Mouse (Mus musculus) cortical plate, adult 2 months (tissue): ENCODE measurements around the gene Litaf. TPM values are rescaled to one million over a fixed set of nuclear protein-coding genes. Genes with fewer than 3 reads are reported as not detected.

ENCODE experiments used
- H3K27ac ChIP-seq: fragments of 200-500 bp; 2 replicates; pipeline ENCODE4 v1.5.1; 2012; ENCODE audit warnings: low read length, control low read depth, inconsistent platforms; ENCODE audit not compliant: insufficient read depth
- H3K4me1 ChIP-seq: fragments of 200-500 bp; 2 replicates; pipeline ENCODE4 v1.6.1; 2011; ENCODE audit warnings: low read length; ENCODE audit not compliant: control insufficient read depth, insufficient read depth
- H3K4me3 ChIP-seq: fragments of 200-500 bp; 2 replicates; pipeline ENCODE4 v1.5.1; 2011; ENCODE audit warnings: mild to moderate bottlenecking, low read length, control low read depth; ENCODE audit not compliant: insufficient read depth
- CTCF ChIP-seq: fragments of 200-500 bp; IDR thresholded peaks from 2 replicates; pipeline ENCODE4 v1.5.1; 2011; ENCODE audit warnings: mild to moderate bottlenecking, control low read depth, low read length; ENCODE audit not compliant: insufficient read depth; ENCODE audit errors: extremely low read depth
- POLR2A ChIP-seq: fragments of 200-500 bp; IDR thresholded peaks from 2 replicates; pipeline ENCODE4 v1.6.1; 2011; ENCODE audit warnings: mild to moderate bottlenecking, low read length, control low read depth; ENCODE audit not compliant: insufficient read depth; ENCODE audit errors: extremely low read depth
- polyA plus RNA-seq: library from polyadenylated mRNA; depleted of rRNA; stranded (reverse); fragments of >200 nt; gene quantifications from 2 replicates; pipeline ENCODE4 v1.2.3, GENCODE M21; 2012

Gene Litaf
- polyA plus RNA-seq, 1 experiment = 45.0 TPM

GRCm38 (mm10) chr16:11054871-11055270 lies 11.1 kb downstream of the Litaf start:
- TF ChIP-seq CTCF = 0 out of 2 replicates have a peak, but pooled peaks have one; percentile 1
- TF ChIP-seq POLR2A = no peak
- Histone ChIP-seq H3K4me3 (no peak overlapping the region), H3K4me1 (peaks cover 3% of the 10 kb centered on the region; the same call in 1 of the 2 replicates), H3K27ac (no peak overlapping the region)

- H3K4me3 ChIP-seq = no peak overlapping the region
- no peak overlapping the region for H3K27ac ChIP-seq
- H3K4me1 ChIP-seq = peaks cover 3% of the 10 kb centered on the region; the same call in 1 of the 2 replicates
- TF ChIP-seq POLR2A (no peak), CTCF (no peak)
Measured at GRCm38 (mm10) chr16:11054409-11054808, 11.5 kb downstream of the Litaf start.

GRCm38 (mm10) chr16:11051134-11051533 lies 14.8 kb downstream of the Litaf start:
- H3K4me3 ChIP-seq = no peak overlapping the region
- no peak overlapping the region for H3K27ac ChIP-seq
- TF ChIP-seq POLR2A (no peak), CTCF (no peak)
- peaks cover 3% of the 10 kb centered on the region; the same call in 1 of the 2 replicates for H3K4me1 ChIP-seq

- TF ChIP-seq CTCF (no peak), POLR2A (no peak)
- H3K4me1 ChIP-seq = peaks cover 3% of the 10 kb centered on the region; the same call in 1 of the 2 replicates
- H3K4me3 ChIP-seq = no peak overlapping the region
- H3K27ac ChIP-seq = no peak overlapping the region
Measured at GRCm38 (mm10) chr16:11050226-11050625, 15.7 kb downstream of the Litaf start.

- TF ChIP-seq CTCF (no peak), POLR2A (no peak)
- Histone ChIP-seq H3K4me3 (no peak overlapping the region), H3K4me1 (no peaks in the 10 kb centered on the region), H3K27ac (no peak overlapping the region)
Measured at GRCm38 (mm10) chr16:11047130-11047529, 18.8 kb downstream of the Litaf start.

GRCm38 (mm10) chr16:11046437-11046836 lies 19.5 kb downstream of the Litaf start:
- Histone ChIP-seq H3K27ac (no peak overlapping the region), H3K4me1 (no peaks in the 10 kb centered on the region), H3K4me3 (no peak overlapping the region)
- TF ChIP-seq POLR2A (no peak), CTCF (no peak)

- TF ChIP-seq CTCF (no peak), POLR2A (no peak)
- Histone ChIP-seq H3K27ac (no peak overlapping the region), H3K4me3 (no peak overlapping the region), H3K4me1 (no peaks in the 10 kb centered on the region)
Measured at GRCm38 (mm10) chr16:11043239-11043638, 22.7 kb downstream of the Litaf start.

- no peak for TF ChIP-seq POLR2A
- no peak for TF ChIP-seq CTCF
- H3K4me3 ChIP-seq = no peak overlapping the region
- no peaks in the 10 kb centered on the region for H3K4me1 ChIP-seq
- no peak overlapping the region for H3K27ac ChIP-seq
Measured at GRCm38 (mm10) chr16:11040603-11041002, 25.4 kb downstream of the Litaf start.

- H3K4me1 ChIP-seq = no peaks in the 10 kb centered on the region
- no peak overlapping the region for H3K27ac ChIP-seq
- TF ChIP-seq CTCF (peak; percentile 82), POLR2A (no peak)
- H3K4me3 ChIP-seq = no peak overlapping the region
Measured at GRCm38 (mm10) chr16:11035790-11036431, 30.0 kb downstream of the Litaf start.

GRCm38 (mm10) chr16:11035273-11035672 lies 30.7 kb downstream of the Litaf start:
- Histone ChIP-seq H3K4me1 (no peaks in the 10 kb centered on the region), H3K27ac (no peak overlapping the region), H3K4me3 (no peak overlapping the region)
- TF ChIP-seq POLR2A (no peak), CTCF (no peak)
